Mouse (Mus musculus) MEL (cell line): ENCODE measurements around the gene Pacs1.

Source experiments
- BHLHE40 ChIP-seq: IDR thresholded peaks from 2 replicates; pipeline ENCODE4 v1.6.1; 2012; ENCODE audit warnings: low read depth, mild to moderate bottlenecking, inconsistent platforms, low read length, improper control_type of control experiment, borderline replicate concordance
- CHD1 ChIP-seq: IDR thresholded peaks from 2 replicates; pipeline ENCODE4 v1.6.1; 2012; ENCODE audit warnings: low read depth, mild to moderate bottlenecking, inconsistent platforms, low read length, improper control_type of control experiment
- CTCF ChIP-seq, 3 experiments: IDR thresholded peaks in 2 of 3; conservative IDR thresholded peaks in 1 of 3; 2 replicates each; pipeline ENCODE4 v1.5.1; 2011 to 2012; ENCODE audit warnings: low read length in 3 of 3, low read depth in 2 of 3, mild to moderate bottlenecking in 2 of 3, improper control_type of control experiment in 1 of 3, inconsistent platforms in 1 of 3, mixed read lengths in 1 of 3, moderate library complexity in 1 of 3; ENCODE audit not compliant: control insufficient read depth in 1 of 3, insufficient read depth in 1 of 3, poor library complexity in 1 of 3, severe bottlenecking in 1 of 3
- EP300 ChIP-seq, 2 experiments: IDR thresholded peaks; 2 replicates each; pipeline ENCODE4 v1.6.1; 2011; ENCODE audit warnings: improper control_type of control experiment in 2 of 2, low read length in 2 of 2, low read depth in 1 of 2, mild to moderate bottlenecking in 1 of 2
- GATA1 ChIP-seq: IDR thresholded peaks from 2 replicates; pipeline ENCODE4 v1.6.1; 2011; ENCODE audit warnings: low read depth, low read length, improper control_type of control experiment
- MAFK ChIP-seq: IDR thresholded peaks from 2 replicates; pipeline ENCODE4 v1.6.1; 2011; ENCODE audit warnings: low read depth, mild to moderate bottlenecking, low read length, improper control_type of control experiment, borderline replicate concordance
- MAX ChIP-seq: IDR thresholded peaks from 2 replicates; pipeline ENCODE4 v1.6.1; 2011; ENCODE audit warnings: low read length, improper control_type of control experiment
- MAZ ChIP-seq: IDR thresholded peaks from 2 replicates; pipeline ENCODE4 v1.6.1; 2012; ENCODE audit warnings: low read depth, mild to moderate bottlenecking, inconsistent platforms, low read length, improper control_type of control experiment
- MXI1 ChIP-seq: IDR thresholded peaks from 2 replicates; pipeline ENCODE4 v1.6.1; 2011; ENCODE audit warnings: mild to moderate bottlenecking, low read depth, low read length, improper control_type of control experiment
- NELFE ChIP-seq: IDR thresholded peaks from 2 replicates; pipeline ENCODE4 v1.6.1; 2011; ENCODE audit warnings: low read depth, low read length, improper control_type of control experiment
- POLR2A ChIP-seq, 2 experiments: IDR thresholded peaks; 2 replicates each; pipeline ENCODE4 v1.6.1; 2011 to 2012; ENCODE audit warnings: low read length in 2 of 2, mild to moderate bottlenecking in 2 of 2, control low read depth in 1 of 2, improper control_type of control experiment in 1 of 2, low read depth in 1 of 2, moderate library complexity in 1 of 2; ENCODE audit not compliant: control insufficient read depth in 1 of 2, insufficient read depth in 1 of 2, poor library complexity in 1 of 2
- POLR2AphosphoS5 ChIP-seq: IDR thresholded peaks from 2 replicates; pipeline ENCODE4 v1.6.1; 2012; ENCODE audit warnings: low read depth, borderline replicate concordance, mild to moderate bottlenecking, inconsistent platforms, low read length, moderate library complexity, mixed read lengths
- TAL1 ChIP-seq: IDR thresholded peaks from 2 replicates; pipeline ENCODE4 v1.6.1; 2012; ENCODE audit warnings: mild to moderate bottlenecking, inconsistent platforms, low read length, moderate library complexity, mixed read lengths
- USF1 ChIP-seq: IDR thresholded peaks from 2 replicates; pipeline ENCODE4 v1.6.1; 2014; ENCODE audit warnings: low read depth, mild to moderate bottlenecking, inconsistent platforms, low read length, improper control_type of control experiment, moderate library complexity

GRCm38 (mm10) chr19:5272326-5272795 lies 558 bp downstream of the Pacs1 start:
- TF ChIP-seq POLR2A (IDR thresholded peaks at IDR 0.05; ENCODE audit: control insufficient read depth in 1 of 2, insufficient read depth in 1 of 2, low read depth in 1 of 2, low read length in 2 of 2, poor library complexity in 1 of 2) (no peak), CHD1 (0 out of 2 replicates have a peak, but pooled peaks have one; percentile 68), POLR2AphosphoS5 (no peak), MAX (no peak), EP300 (IDR thresholded peaks at IDR 0.05; ENCODE audit: low read depth in 1 of 2, low read length in 2 of 2) (no peak), MAFK (no peak), USF1 (no peak), GATA1 (no peak), BHLHE40 (no peak), MXI1 (no peak; the same call in 1 of the 2 replicates), MAZ (no peak), NELFE (no peak), TAL1 (no peak), CTCF (IDR thresholded peaks at IDR 0.05 in 2 of 3, conservative IDR thresholded peaks at IDR 0.05 in 1 of 3; ENCODE audit: control insufficient read depth in 1 of 3, insufficient read depth in 1 of 3, low read depth in 2 of 3, low read length in 3 of 3, poor library complexity in 1 of 3, severe bottlenecking in 1 of 3) (no peak)
